Mouse (Mus musculus): ENCODE measurements around the gene Pgrmc2.

Pgrmc2 gene

DNA sequence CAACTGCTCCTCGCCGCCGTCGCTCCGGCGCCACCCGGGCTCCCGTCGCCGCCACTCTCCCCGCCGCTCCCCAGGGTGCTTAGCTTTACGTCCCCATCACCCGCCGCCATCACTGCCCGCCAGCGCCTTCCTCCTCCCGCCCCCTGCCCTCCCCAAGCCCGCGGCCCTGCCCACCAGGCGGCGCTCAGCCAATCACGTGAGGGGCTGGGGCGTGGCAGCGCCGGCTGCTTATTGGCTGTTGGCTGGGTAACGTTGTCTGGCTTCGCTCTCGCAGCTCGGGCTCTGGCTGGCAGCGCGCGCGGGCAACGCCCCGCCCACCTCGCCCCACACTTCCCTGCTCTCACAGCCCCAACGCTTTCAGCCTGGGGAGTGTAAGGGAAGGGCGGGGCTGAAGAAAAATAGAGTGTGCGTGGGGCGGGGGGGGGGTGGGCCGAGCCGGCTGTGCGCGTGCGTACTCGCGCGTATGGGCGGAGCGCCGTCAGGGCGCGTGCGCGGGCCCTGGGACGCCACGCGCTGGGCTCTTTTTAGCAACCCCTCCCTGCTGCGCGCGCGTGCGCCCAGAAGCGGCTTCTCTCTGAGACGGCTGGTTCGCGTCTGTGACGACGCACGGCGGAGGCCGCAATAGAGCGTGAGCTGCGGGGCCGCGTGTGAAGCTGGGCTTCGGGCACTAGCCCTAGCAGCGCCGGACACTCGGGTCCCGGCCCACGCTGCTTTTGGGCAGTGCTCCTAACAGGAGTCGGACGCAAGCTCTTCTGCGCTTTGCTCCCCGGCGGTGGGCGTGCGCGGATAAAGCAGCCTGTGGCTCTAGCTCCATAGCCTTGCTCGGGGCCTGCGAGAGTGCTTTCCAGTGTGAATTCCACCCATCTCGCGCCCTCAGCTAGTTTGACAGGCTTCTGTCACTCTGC lies at the start of gene Pgrmc2:
Gene Pgrmc2, minus strand, starts transcription at position 162 of the 905 bp plus-strand sequence.
- DNase-seq (ENCODE audit: low spot score), result peak; percentile 98

DNA sequence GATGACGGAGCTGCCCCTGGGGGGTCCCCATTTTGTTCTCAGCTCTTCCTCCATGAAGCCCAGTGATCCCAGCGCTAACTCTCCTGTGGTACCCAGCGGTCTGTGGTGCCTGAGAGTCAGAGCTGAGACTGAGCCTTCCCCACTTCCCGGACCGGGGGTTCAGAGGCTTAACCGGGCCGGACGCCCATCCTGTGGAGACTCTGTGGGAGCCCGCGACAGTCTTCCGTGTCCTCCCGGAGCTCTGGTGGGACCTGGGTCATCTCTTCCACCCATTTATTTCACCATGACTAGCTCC lies 41.1 kb upstream of the Pgrmc2 start:
- no peak for DNase-seq (ENCODE audit: low spot score)

DNA sequence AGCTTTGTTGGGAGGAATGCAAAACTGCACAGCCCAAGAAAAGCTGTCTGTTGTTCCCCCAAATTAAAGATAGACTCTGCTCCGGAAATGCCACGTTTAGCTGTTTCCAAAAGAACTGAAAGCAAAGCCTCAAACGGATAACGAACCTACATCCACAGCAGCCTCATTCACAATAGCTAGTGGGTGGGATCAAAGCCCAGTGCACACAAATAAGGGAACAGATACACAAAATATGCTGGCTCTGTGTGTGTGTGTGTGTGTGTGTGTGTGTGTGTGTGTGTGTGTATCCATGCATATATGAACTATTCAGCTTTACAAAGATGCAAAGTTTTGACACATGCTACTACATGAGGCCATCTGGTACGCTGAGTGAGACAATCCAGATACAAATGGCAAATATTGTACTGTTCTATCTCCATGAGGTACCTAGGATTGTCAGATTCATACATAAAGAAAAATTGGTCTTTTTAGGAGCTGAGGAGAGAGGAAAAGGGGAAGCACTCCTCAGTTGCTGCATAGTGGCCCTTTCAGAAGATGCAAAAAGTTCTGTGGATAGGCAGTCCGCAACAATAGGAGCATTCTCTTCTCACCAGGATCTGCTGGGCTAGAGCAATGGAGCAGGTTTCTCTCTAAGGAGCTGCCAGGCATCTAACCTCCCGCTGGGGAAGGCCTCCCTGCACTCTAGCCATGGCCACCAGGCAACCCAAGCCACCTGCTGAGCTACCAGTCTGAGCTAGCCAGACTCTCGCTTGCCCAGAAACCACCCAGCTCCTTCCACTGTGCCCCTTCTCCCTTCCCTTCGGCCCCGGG lies 40.5 kb upstream of the Pgrmc2 start:
- no peak for DNase-seq (ENCODE audit: low spot score)

DNA sequence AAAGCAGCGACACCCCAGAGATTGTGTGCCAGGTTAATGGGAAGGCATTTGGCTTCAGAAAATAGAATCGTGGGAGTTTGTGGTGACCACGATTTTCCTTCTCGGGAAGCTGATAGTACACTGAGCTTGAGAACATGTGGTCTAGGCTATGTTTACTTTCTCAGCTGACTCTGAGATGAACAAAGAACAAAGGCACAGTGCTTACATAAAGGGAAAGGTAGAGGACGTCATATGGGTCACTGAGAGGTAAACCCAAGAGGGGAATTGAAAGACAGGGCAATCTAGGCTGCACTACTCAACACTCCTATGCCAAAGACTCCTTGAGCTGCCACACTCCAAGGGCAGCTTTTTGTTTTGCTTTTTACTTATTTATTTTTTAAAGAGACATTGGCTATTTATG lies 35.3 kb upstream of the Pgrmc2 start:
- DNase-seq (ENCODE audit: low spot score), result no peak

DNA sequence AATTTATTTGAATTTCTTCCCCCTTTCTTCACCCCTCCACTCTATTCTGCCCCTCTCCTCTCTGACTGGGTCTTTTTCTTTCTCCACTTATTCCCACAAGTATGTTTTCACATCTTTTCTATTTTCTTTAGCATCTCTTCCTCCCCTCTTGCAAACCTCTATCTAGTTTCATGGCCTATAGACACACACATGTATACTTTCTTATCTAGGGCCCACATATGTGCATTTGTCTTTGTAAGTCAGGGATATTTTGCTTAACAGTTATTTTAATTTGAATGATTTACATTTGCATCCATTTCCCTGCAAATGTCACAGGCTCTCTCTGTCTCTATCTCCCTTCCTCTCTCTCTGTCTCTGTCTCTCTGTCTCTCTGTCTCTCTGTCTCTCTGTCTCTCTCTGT lies 34.6 kb upstream of the Pgrmc2 start:
- no peak for DNase-seq (ENCODE audit: low spot score)

DNA sequence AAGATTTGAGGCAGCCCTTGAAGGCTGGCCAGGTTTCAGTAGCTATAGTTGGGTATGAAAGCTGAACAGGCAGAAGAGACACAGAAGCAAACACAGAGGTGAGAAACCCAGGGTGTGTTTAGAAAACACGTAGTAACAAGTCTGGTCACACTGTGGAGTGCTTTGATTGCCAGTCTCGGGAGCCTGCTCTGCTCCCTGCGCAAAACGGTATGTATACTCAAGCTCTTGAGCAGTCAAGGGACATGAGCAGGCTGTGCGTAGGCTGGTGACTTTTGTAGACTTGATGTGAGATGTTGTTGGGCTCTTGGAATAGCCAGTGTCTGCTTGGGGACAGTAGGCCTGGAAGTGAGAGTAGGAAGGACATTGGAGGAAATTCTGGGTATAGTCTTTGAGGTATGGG lies 30.3 kb upstream of the Pgrmc2 start:
- DNase-seq (ENCODE audit: low spot score), result no peak

DNA sequence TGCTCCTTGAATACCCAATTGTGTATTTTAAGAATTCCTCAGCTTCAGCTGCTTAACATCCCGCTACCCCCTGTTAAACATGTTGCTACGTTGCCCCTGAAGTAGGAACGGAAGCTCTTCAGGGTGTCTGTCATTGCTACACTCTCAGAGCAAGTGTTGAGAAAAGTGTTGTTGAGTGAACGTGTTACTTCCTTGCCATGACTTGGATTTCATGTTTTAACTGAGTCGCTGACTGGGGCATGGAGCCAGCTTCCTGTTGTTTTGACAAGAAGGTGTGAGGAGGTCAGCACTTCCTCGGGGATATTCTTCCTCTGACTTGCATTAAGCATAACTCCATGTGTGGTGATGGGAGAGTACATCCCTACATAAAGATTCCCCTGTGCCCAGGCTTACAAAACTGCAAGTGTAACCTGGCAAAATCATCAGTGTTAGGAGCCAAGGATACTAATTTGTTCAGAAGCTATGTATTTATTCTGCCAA lies 25.5 kb upstream of the Pgrmc2 start:
- DNase-seq (ENCODE audit: low spot score), result no peak

DNA sequence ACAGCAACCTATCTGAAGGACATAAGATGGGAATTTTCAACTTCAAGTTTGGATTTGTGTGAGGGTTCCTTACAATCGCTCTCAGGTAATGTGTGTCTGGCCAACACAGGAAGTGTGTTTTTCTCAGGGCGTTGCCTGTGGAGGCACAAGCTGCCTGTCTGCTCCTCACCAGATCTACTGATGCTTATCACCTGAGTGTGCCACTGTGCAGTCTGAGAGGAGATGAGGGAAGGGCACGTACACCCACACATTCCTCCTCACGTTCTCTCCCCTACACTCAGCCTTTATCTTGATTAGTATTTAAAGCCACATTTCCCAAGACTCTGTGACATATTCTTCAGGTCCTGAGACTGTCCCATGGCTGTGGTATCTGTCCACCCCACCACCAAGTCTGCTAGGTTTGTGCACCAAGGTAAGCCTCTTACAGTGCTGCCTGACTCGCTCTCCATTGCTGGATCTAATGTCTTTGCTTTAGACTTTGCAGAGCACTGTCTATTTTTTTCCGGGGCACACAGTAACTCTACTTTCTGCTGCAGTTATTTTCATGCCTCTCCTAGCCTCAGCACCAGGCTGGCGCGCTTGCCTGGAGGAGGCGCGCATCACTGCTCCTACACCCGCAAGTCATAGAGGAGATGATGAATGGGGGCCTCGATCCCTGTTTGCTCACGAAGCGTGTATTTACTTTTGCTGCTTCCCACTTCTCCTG lies 24.9 kb upstream of the Pgrmc2 start:
- DNase-seq (ENCODE audit: low spot score), result no peak

DNA sequence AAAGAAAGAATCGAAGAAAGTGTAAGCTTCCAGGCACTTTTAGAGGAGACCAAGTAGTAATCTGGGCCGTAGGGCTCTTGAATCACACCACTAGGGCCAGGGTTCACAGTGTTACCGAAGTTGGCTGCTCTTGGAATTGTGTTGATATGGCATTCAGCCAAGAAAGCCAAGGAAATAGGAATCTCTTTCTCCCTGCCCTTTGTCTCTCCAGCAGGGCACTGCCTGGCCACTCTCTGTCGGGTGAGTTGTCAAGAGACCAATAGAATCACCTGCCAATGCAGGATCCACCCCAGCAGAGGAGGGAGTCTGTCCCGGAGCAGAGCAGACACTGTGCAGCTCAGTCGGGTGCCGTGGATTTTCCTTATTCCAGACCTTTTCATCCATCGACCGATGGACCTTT lies 19.1 kb upstream of the Pgrmc2 start:
- no peak for DNase-seq (ENCODE audit: low spot score)

DNA sequence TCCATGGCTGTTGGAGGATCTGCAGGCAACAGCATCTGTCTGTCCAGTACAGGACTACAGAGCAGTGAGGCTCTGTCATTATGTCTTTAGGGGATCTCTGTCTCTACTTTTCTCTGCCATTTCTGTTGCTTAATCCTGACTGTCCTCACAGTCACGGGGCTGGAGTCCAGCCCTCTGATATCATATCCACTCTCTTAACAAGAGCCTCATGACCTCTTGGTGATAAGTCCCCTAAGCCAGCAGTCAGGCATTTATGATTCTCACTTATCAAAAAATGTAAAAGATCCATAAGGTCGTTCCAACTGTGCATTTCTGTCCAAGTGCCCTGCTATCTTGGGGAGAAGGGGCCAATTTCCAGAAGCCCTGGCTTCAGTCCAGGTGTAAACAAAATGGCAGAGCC lies 17.3 kb upstream of the Pgrmc2 start:
- DNase-seq (ENCODE audit: low spot score), result no peak

DNA sequence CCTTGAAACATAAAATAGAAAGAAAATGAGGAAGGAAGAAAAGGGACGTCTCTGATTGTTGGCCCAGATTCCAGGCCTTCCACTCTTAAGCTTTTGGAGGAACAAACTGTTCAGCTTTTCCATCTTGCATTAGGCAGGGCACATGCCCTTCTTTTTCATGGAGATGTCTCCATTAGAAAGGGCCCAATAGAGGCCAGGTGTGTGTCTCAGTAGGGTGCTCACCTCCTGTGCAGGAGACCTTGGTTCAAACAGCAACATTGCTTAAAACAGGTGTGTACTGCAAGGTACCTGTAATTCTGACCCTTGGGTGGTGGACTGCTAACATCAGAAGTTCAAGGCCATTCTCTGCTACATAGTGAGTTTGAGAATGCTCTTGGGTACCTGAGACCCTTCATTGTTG lies 16.8 kb upstream of the Pgrmc2 start:
- no peak for DNase-seq (ENCODE audit: low spot score)

DNA sequence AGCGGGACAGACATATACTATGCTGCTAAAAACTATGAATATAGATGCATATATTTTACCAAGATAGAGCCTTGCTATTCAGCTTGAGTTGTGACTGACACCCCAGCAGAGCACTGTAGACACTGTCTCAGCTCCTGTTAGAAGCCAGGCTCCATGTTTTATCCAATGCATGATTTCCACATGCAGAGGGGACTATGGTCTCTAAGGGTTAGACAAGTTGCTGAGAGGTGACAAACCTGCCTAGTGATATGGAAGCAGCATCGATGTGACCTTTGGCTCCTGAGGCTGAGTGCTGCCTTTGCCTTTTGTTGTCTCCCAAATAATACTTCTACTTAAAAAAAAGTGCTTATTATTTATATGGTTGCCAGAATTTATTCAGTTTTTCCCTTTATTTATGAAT lies 10.4 kb upstream of the Pgrmc2 start:
- no peak for DNase-seq (ENCODE audit: low spot score)

DNA sequence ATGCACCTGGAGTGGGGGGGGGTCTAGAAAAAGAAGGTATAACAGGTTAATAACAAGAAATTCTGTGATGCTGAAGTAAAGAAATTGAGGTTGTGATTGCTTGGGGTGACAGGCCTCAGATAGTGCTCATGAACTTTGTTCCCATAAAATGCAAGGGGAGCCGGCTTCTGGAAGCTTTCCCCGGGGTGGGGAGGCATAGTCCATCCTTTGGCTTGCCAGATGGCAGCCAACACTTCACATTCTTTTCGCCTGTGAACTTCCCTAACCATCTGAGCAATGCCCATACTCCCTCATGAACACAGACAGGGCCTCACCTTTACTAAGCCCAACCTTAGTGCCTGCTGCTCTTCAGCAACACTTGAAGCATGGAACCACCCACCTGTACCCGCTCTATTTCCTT lies 9.5 kb upstream of the Pgrmc2 start:
- no peak for DNase-seq (ENCODE audit: low spot score)

DNA sequence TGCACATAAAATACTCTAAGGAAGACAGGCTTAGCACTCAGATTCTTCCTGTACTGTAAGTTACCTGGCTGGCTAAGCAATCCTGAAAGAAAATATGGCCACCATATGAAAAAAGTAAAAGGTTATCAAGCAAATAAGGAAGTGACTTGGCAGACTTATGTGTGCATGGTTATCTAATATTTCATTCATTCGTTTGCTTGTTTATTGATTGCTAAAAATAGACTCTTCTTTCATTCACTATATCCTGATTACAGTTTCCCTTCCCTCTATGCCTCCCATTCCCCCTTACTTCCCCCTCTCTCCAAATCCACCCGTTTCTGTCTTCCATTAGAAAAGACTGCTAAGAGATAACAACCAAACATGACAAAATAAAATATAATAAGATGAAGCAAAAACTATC lies 8.0 kb upstream of the Pgrmc2 start:
- DNase-seq (ENCODE audit: low spot score), result no peak

DNA sequence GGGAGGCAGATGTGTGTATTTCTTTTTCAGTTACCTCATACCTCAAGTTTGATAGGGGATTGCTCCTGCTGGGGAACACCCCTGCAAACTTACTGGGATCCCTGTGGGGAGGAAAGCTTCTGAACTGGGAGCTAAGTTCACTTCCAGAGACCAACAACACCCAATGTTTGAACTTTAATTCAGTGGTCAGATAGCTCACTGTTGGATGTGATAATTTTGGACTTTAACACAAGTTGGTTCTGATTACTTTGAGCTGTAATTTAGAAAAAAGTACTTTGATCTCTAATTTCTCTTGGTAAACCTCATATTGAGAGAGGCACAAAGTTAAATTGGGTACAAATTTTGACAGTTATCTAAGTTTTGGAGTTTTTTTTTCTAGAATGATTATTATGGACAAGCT lies 4.2 kb upstream of the Pgrmc2 start:
- no peak for DNase-seq (ENCODE audit: low spot score)

DNA sequence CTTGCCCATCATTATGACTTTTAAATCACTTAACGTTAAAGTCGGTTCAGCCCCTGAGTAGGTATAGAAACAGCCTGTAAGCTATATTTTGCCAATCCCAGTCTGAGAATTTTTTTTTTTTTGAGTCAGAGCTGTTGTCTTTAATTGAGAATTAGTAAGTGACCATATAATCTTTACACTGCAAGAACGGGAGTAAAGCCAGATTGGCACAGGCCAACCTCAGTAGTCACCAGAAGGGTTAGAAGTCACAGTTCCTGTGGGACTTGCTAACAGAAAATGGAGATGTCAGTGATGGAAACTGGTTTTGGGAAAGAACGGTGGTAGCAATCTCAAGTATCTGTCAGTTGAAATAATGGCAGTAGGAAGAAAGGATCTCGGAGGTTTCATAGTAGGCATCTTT lies 1.6 kb upstream of the Pgrmc2 start:
- DNase-seq (ENCODE audit: low spot score), result no peak

DNA sequence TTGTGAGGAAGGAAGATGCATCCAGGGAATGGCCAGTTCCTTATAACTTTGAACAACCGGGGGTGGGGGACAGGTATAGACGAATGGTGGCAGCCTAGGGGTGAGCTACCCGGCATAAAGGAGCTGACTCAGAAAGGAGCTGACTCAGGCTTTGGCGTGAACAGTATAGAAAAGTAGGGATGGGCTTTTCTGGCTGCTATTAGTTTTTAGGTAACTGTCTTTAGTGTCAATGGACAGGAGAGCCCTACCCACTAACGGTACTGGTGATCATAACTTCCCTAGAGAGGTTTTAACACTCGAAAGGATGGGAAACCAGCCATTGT lies 905 bp upstream of the Pgrmc2 start:
- DNase-seq (ENCODE audit: low spot score), result no peak

DNA sequence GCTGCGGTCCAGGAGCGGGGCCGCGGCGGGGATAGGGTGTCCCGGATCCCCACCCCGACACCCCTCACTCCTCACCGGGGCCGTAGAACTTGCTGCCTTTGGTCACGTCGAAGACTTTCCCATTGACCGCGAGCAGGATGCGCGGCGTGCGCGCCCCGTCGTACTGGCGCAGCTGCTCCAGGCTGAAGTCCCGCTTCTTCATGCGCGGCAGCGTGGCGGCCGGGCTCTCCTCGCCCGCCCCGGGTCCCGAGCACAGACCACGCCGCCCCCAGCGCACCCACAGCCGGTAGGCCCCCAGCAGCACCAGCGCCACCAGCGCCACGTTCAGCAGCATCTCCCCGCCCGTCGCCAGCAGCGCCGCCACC lies 344 bp downstream of the Pgrmc2 start:
- DNase-seq (ENCODE audit: low spot score), result no peak

DNA sequence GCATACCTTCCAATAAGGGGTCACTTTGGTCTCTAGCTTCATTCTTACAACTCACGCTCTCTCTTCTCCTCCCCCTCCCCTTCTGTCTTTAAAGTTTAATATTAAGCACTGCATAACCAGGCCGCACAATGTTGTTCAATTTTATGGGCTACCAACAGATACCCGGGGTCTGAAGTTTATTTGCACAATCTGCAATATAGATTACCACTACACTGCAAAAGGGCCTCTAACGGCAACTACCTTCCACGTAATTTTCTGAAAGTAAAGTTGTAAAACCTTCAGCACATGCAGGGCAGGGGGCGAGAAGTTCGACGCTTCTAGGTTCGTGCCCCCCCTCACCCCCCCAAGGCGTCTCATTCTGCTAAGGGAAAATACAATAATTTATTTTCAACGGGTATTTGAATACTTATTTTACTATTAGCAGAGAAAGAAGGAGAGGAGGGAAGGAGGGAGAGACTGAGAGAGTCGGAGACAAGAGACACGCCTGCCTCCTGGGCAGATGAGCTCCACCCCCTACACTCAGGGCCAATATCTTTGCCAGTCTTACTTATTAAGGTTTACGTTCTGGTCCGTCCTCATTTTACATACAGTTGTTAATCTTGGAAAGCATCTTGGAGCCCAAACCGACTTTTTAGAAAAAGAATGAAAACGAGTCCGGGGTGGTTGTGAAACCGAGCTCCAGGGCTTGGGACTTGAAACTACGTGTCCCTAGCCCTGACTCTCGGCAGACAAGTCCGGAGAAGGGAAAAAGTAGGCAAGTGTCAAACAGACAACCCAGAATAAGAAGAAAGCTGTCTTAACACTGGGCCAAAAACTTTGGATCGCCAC lies 1.2 kb downstream of the Pgrmc2 start:
- DNase-seq (ENCODE audit: low spot score), result peak; percentile 27

DNA sequence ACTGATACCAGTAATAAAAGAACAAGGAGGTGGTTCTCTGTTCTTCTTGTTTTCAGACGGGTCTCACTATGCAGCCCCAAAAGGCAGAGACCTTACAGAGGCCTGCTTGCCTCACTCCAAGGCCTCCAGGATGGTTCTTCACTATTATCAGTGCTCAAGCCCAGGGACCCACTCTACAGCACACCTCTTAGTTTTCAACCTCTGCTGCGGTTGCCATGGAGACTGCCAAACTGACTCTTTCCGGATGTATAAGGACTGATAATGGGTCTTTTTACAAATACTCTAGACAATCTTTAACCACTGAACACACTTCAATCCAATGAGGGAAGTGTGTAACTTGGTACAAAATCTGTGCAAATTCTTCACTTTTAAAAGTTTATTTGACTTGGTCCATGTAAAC lies 2.1 kb downstream of the Pgrmc2 start:
- no peak for DNase-seq (ENCODE audit: low spot score)

DNA sequence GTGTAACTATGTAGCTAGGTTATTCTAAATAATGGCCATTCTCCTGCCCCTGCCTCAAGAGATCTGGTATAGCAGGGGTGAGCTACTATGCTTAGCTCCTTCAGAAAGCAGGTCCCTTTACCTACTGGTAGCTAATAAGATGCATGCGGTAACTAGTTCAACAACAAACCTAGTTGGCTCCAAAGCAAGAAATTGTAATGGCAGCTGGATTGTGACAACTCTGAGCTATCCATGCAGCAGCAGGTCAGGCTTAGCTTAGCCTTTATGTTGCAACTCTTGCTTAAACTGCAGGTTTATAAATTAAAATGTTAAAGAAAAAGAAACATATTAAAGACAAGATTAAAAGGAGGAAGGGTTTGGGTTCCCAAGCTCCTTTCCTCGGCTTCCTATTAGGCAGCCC lies 4.2 kb downstream of the Pgrmc2 start:
- no peak for DNase-seq (ENCODE audit: low spot score)

DNA sequence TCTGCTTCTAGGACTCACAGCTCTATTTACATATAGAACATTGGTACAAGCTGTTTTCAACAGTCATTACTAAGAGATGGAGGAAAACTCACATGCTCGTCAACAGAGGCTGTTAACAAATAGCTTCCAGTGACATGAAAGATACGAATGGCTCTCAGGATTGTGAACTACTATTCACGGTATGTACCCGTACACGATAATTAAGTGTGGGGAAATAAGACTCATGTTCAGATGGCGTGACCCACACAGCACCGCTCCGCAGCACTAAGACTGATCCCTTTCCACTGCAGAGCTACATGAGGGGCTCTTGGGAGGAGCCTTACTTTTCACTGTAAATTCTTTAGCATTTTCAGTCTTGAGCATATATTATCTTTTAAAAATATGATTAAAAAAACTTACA lies 7.5 kb downstream of the Pgrmc2 start:
- no peak for DNase-seq (ENCODE audit: low spot score)
